Mouse (Mus musculus) liver, adult 2 months (tissue): ENCODE measurements around the gene Yy1. TPM values are rescaled to one million over a fixed set of nuclear protein-coding genes. Genes with fewer than 3 reads are reported as not detected.

Experiments used
- DNase-seq: peaks from one replicate; pipeline ENCODE4 v3.0.0-alpha.2; 2011; ENCODE audit warnings: low read depth, low spot score; ENCODE audit errors: extremely low read depth
- H3K27ac ChIP-seq: fragments of 200-500 bp; replicated peaks from 2 replicates; pipeline ENCODE4 v1.5.1; 2012; ENCODE audit warnings: low read depth, mild to moderate bottlenecking, control low read depth, inconsistent platforms, low read length; ENCODE audit not compliant: insufficient read depth
- H3K27me3 ChIP-seq: fragments of 200-500 bp; 2 replicates; pipeline ENCODE4 v1.6.1; 2012; ENCODE audit warnings: mild to moderate bottlenecking, moderate library complexity, low read length, inconsistent platforms; ENCODE audit not compliant: control insufficient read depth, insufficient read depth
- H3K36me3 ChIP-seq: fragments of 200-500 bp; 2 replicates; pipeline ENCODE4 v1.6.1; 2012; ENCODE audit warnings: low read length, inconsistent platforms; ENCODE audit not compliant: control insufficient read depth, insufficient read depth
- H3K4me1 ChIP-seq: fragments of 200-500 bp; 2 replicates; pipeline ENCODE4 v1.6.1; 2011; ENCODE audit warnings: low read length; ENCODE audit not compliant: control insufficient read depth, insufficient read depth
- H3K4me3 ChIP-seq: fragments of 200-500 bp; 2 replicates; pipeline ENCODE4 v1.5.1; 2011; ENCODE audit warnings: low read depth, mild to moderate bottlenecking, control low read depth, low read length, moderate library complexity; ENCODE audit not compliant: insufficient read depth
- H3K79me2 ChIP-seq: fragments of 200-500 bp; 2 replicates; pipeline ENCODE4 v1.6.1; 2012; ENCODE audit warnings: inconsistent platforms, mild to moderate bottlenecking, low read length, moderate library complexity; ENCODE audit not compliant: control insufficient read depth, insufficient read depth
- H3K9ac ChIP-seq: fragments of 200-500 bp; 2 replicates; pipeline ENCODE4 v1.6.1; 2012; ENCODE audit warnings: low read depth, mild to moderate bottlenecking, control low read depth, inconsistent platforms, low read length
- CTCF ChIP-seq: fragments of 200-500 bp; IDR thresholded peaks from 2 replicates; pipeline ENCODE4 v1.5.1; 2011; ENCODE audit warnings: low read depth, low read length, control low read depth
- POLR2A ChIP-seq: fragments of 200-500 bp; IDR thresholded peaks from 2 replicates; pipeline ENCODE4 v1.6.1; 2011; ENCODE audit warnings: low read length, control low read depth; ENCODE audit not compliant: insufficient read depth; ENCODE audit errors: extremely low read depth
- WGBS: fragments of 180-500 bp; shearing (Covaris S2); methylation state at CpG from one replicate; pipeline ENCODE4 v1.1.7; 2018; 5-methylcytosine and 5-hydroxymethylcytosine counted together
- polyA plus RNA-seq: library from polyadenylated mRNA; depleted of rRNA; stranded (reverse); fragments of >200 nt; gene quantifications from 2 replicates; pipeline ENCODE4 v1.2.3, GENCODE M21; 2012
- total RNA-seq: library from RNA; depleted of rRNA; stranded (reverse); fragments of >200 nt; gene quantifications from 2 replicates; pipeline ENCODE4 v1.2.3, GENCODE M21; 2014

Yy1 gene
- total and polyA plus RNA-seq, 2 experiments = 10.3 to 19.6 TPM

- peaks cover 4% of the 10 kb centered on the region; the same call in 1 of the 2 replicates for H3K4me1 ChIP-seq
- no peak overlapping the region for H3K9ac ChIP-seq
- H3K79me2 ChIP-seq = no peaks in the 10 kb centered on the region
- no peak for DNase-seq
- no peaks in the 10 kb centered on the region for H3K27me3 ChIP-seq
- no peak overlapping the region for H3K27ac ChIP-seq
- TF ChIP-seq POLR2A (no peak), CTCF (no peak)
- 76% methylated on average over 6 of the region's 6 CpGs for WGBS
- no peaks in the 10 kb centered on the region for H3K36me3 ChIP-seq
- H3K4me3 ChIP-seq = no peak overlapping the region
These were observed 32.8 kb upstream of the Yy1 start for GRCm38 (mm10) chr12:108760016-108760415.

GRCm38 (mm10) chr12:108760500-108761020, 32.2 kb upstream of the Yy1 start:
- peak; percentile 81 for TF ChIP-seq CTCF
- TF ChIP-seq POLR2A = no peak
- Histone ChIP-seq H3K4me3 (no peak overlapping the region), H3K36me3 (no peaks in the 10 kb centered on the region), H3K9ac (no peak overlapping the region), H3K27me3 (no peaks in the 10 kb centered on the region), H3K27ac (peak overlapping the region; percentile 36; the same call in 1 of the 2 replicates), H3K79me2 (no peaks in the 10 kb centered on the region), H3K4me1 (peaks cover 4% of the 10 kb centered on the region; the same call in 1 of the 2 replicates)
- 47% methylated on average over 9 of the region's 9 CpGs for WGBS
- peak; percentile 54 for DNase-seq

DNA sequence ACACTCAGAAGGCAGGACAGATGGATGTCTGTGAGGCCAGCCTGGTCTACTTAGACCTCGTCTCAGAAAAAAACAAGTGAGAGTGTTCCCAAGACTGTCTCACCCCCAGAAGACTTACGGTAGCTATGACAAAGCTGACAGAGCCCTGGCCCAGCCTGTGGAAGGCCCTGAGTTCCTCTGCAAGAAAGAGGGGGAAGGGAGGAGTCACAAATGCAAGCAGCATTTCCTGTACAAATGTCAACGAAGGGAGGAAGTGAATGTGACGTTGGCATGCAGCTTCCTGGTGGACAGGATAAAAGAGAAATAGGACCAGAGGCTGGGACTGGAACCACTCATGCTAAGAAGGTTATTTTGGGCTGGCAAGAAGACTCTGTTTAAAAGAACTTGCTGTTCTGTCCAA, 31.6 kb upstream of the Yy1 start:
- Histone ChIP-seq H3K36me3 (no peaks in the 10 kb centered on the region), H3K27me3 (no peaks in the 10 kb centered on the region), H3K4me3 (no peak overlapping the region), H3K27ac (peak overlapping the region; percentile 34; the same call in 1 of the 2 replicates), H3K79me2 (no peaks in the 10 kb centered on the region), H3K4me1 (peaks cover 4% of the 10 kb centered on the region; the same call in 1 of the 2 replicates), H3K9ac (0 out of 2 replicates have a peak overlapping the region, but pooled peaks have one; percentile 37)
- no peak for TF ChIP-seq POLR2A
- no peak for TF ChIP-seq CTCF
- WGBS = 61% methylated on average over 4 of the region's 4 CpGs
- peak; percentile 43 for DNase-seq

DNA sequence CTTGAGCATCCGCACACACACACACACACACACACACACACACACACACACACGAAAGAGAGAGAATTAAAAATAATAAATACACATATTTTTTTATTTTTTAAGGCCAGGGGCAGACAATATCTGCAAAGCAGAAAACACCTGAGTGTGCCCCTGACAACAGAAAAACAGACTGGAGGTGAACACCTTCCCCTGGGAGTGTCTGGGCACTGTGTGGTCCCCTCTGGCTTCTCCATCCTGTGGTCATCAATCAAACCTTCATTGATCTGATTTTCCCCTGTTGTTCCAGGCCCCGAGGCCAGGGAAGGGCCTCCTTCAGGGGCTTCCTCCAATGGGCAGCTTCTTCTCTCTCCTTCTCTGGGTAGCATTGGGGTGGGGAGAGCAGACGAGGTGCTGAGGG, 31.1 kb upstream of the Yy1 start:
- WGBS = 78% methylated on average over 4 of the region's 4 CpGs
- TF ChIP-seq POLR2A (no peak), CTCF (no peak)
- Histone ChIP-seq H3K27ac (no peak overlapping the region), H3K9ac (no peak overlapping the region), H3K4me3 (no peak overlapping the region), H3K79me2 (no peaks in the 10 kb centered on the region), H3K36me3 (no peaks in the 10 kb centered on the region), H3K27me3 (no peaks in the 10 kb centered on the region), H3K4me1 (peaks cover 4% of the 10 kb centered on the region; the same call in 1 of the 2 replicates)
- DNase-seq = no peak

- no peak overlapping the region for H3K4me3 ChIP-seq
- 64% methylated on average over 9 of the region's 9 CpGs for WGBS
- H3K4me1 ChIP-seq = 0 out of 2 replicates have a peak, but pooled peaks cover 3% of the 10 kb centered on the region
- TF ChIP-seq POLR2A (no peak), CTCF (no peak)
- H3K27ac ChIP-seq = no peak overlapping the region
- no peaks in the 10 kb centered on the region for H3K79me2 ChIP-seq
- H3K36me3 ChIP-seq = no peaks in the 10 kb centered on the region
- no peak overlapping the region for H3K9ac ChIP-seq
- H3K27me3 ChIP-seq = no peaks in the 10 kb centered on the region
- DNase-seq = peak; percentile 16
These were observed 29.5 kb upstream of the Yy1 start for GRCm38 (mm10) chr12:108763057-108763796.

GRCm38 (mm10) chr12:108764917-108765678, 27.7 kb upstream of the Yy1 start:
- Histone ChIP-seq H3K36me3 (no peaks in the 10 kb centered on the region), H3K27me3 (no peaks in the 10 kb centered on the region), H3K27ac (peak overlapping the region; percentile 36), H3K4me1 (0 out of 2 replicates have a peak, but pooled peaks cover 3% of the 10 kb centered on the region), H3K4me3 (peak overlapping the region; percentile 53), H3K79me2 (no peaks in the 10 kb centered on the region), H3K9ac (peak overlapping the region; percentile 46)
- DNase-seq = peak; percentile 11
- WGBS = 65% methylated on average over 22 of the region's 22 CpGs
- TF ChIP-seq POLR2A (no peak), CTCF (no peak)
